Mouse (Mus musculus) forebrain, postnatal 0 days (tissue): ENCODE measurements at regions not wholly inside any gene's neighbourhood (a gene's known extent, or its start where the extent isn't known, plus 50 kb on each side); places are given as distances from the start of the nearest gene placed in this dataset.

ENCODE experiments used
- ATAC-seq: fragments of 200-750 bp; cut with Nextera tagmentation; 2 replicates; pipeline ENCODE4 v1.8.0; 2017; ENCODE audit warnings: mild to moderate bottlenecking, moderate library complexity
- DNase-seq: peaks from one replicate; pipeline ENCODE4 v3.0.0-alpha.2; 2015
- H3K27ac ChIP-seq: fragments of 300-500 bp; sonication (generic); 2 replicates; pipeline ENCODE4 v1.5.1; 2014; ENCODE audit warnings: low read depth, mild to moderate bottlenecking, antibody characterized with exemption, low read length, moderate library complexity, mixed read lengths
- H3K27me3 ChIP-seq: fragments of 300-500 bp; sonication (generic); 2 replicates; pipeline ENCODE4 v1.6.1; 2014; ENCODE audit warnings: mild to moderate bottlenecking, low read length, mixed read lengths; ENCODE audit not compliant: insufficient read depth
- H3K36me3 ChIP-seq: fragments of 300-500 bp; sonication (generic); 2 replicates; pipeline ENCODE4 v1.6.1; 2014; ENCODE audit warnings: mild to moderate bottlenecking, moderate library complexity; ENCODE audit not compliant: insufficient read depth
- H3K4me1 ChIP-seq: fragments of 300-500 bp; sonication (generic); 2 replicates; pipeline ENCODE4 v1.6.1; 2014; ENCODE audit warnings: antibody characterized with exemption; ENCODE audit not compliant: insufficient read depth
- H3K4me2 ChIP-seq: fragments of 300-500 bp; sonication (generic); 2 replicates; pipeline ENCODE4 v1.6.1; 2014; ENCODE audit warnings: low read depth, mild to moderate bottlenecking, moderate library complexity
- H3K4me3 ChIP-seq: fragments of 300-500 bp; sonication (generic); 2 replicates; pipeline ENCODE4 v1.5.1; 2014; ENCODE audit warnings: low read depth, low read length, mixed read lengths
- H3K9ac ChIP-seq: fragments of 300-500 bp; sonication (generic); 2 replicates; pipeline ENCODE4 v1.6.1; 2014; ENCODE audit warnings: mild to moderate bottlenecking
- H3K9me3 ChIP-seq: fragments of 300-500 bp; sonication (generic); 2 replicates; pipeline ENCODE4 v1.6.1; 2016; ENCODE audit warnings: low read length
- CTCF ChIP-seq: sonication (generic); IDR thresholded peaks from 2 replicates; pipeline ENCODE4 v1.5.1; 2016; ENCODE audit warnings: antibody characterized with exemption, control low read depth, low read depth
- WGBS: fragments of 180-500 bp; shearing (Covaris S2); extraction: QIAGEN DNeasy Blood & Tissue Kit; methylation state at CpG from one replicate; pipeline ENCODE4 v1.1.7; 2014; 5-methylcytosine and 5-hydroxymethylcytosine counted together

GRCm38 (mm10) chr9:16661527-16661926 is 160.4 kb upstream of the Fat3 start:
- no peaks in the 10 kb centered on the region for H3K27me3 ChIP-seq
- H3K9ac ChIP-seq = no peak overlapping the region
- ATAC-seq (no peak), DNase-seq (no peak)
- no peaks in the 10 kb centered on the region for H3K9me3 ChIP-seq
- 35% methylated on average over 2 of the region's 2 CpGs for WGBS
- H3K36me3 ChIP-seq = no peaks in the 10 kb centered on the region
- H3K4me2 ChIP-seq = no peak overlapping the region
- H3K4me3 ChIP-seq = no peak overlapping the region
- H3K4me1 ChIP-seq = 0 out of 2 replicates have a peak, but pooled peaks cover 3% of the 10 kb centered on the region
- no peak overlapping the region for H3K27ac ChIP-seq
- no peak for TF ChIP-seq CTCF

- Histone ChIP-seq H3K36me3 (no peaks in the 10 kb centered on the region), H3K4me3 (no peak overlapping the region), H3K9me3 (no peaks in the 10 kb centered on the region), H3K9ac (no peak overlapping the region), H3K27me3 (no peaks in the 10 kb centered on the region), H3K4me1 (0 out of 2 replicates have a peak, but pooled peaks cover 3% of the 10 kb centered on the region), H3K4me2 (no peak overlapping the region), H3K27ac (no peak overlapping the region)
- TF ChIP-seq CTCF = no peak
- ATAC-seq = peak; percentile 62
- 19% methylated on average over 3 of the region's 3 CpGs for WGBS
- DNase-seq = peak; percentile 48
These were observed 159.9 kb upstream of the Fat3 start for GRCm38 (mm10) chr9:16660940-16661339.
